Mouse (Mus musculus) lung, postnatal 0 days (tissue): ENCODE results near the gene Cdh4.

Experiments
- CTCF ChIP-seq: IDR thresholded peaks from 2 replicates; pipeline ENCODE4 v1.5.1; 2016; ENCODE audit warnings: antibody characterized with exemption, mild to moderate bottlenecking
- EP300 ChIP-seq: IDR thresholded peaks from 2 replicates; pipeline ENCODE4 v1.6.1; 2016; ENCODE audit warnings: antibody characterized with exemption, mild to moderate bottlenecking, control low read depth

- no peak for TF ChIP-seq CTCF
- no peak for TF ChIP-seq EP300
Measured at GRCm38 (mm10) chr2:179664171-179664608, 222.0 kb downstream of the Cdh4 start.
